Mouse (Mus musculus): ENCODE results near the gene Bcar3. TPM values are rescaled to one million over a fixed set of nuclear protein-coding genes. Genes with fewer than 3 reads are reported as not detected.
"Not testable (repeated sequence)": the region's sequence is repeated elsewhere in the genome, so short reads cannot be mapped to it uniquely, and the experiment has no call there.

Bcar3 gene
- polyA plus RNA-seq, 1 experiment from 2014 or later = 13.8 TPM

DNA sequence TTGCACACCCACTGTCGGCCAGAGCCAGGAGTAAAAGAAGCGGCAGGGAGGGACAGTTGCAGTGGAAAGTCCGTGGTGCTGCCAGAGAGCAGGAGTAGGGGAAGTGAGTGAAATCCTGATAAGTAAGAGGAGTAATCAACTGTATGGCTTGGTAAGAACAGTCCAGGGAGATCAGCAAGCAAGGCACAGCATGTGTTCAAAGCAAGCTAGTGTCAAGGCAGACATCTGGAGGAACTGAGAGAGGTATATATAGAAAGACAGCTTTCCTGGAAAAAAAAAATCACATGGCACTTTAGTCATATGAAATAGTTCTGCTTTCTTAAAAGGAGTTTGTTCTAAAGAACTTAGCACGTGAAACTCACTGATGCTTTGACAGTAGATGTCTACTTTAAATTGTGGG is 78.7 kb downstream of the Bcar3 start:
- Histone ChIP-seq H3K4me2 (no peak overlapping the region), H3K4me3 (replicated peaks) (no peak overlapping the region), H3K27me3 (no peaks in the 10 kb centered on the region), H3K36me3 (no peaks in the 10 kb centered on the region), H3K27ac (no peak overlapping the region), H3K9me3 (replicated peaks) (no peaks in the 10 kb centered on the region), H3K4me1 (peaks cover 18% of the 10 kb centered on the region), H3K9ac (no peak overlapping the region)
- WGBS = 72% methylated on average over 4 of the region's 4 CpGs
- no peak for ATAC-seq (replicated peaks; ENCODE audit: low FRiP score)

DNA sequence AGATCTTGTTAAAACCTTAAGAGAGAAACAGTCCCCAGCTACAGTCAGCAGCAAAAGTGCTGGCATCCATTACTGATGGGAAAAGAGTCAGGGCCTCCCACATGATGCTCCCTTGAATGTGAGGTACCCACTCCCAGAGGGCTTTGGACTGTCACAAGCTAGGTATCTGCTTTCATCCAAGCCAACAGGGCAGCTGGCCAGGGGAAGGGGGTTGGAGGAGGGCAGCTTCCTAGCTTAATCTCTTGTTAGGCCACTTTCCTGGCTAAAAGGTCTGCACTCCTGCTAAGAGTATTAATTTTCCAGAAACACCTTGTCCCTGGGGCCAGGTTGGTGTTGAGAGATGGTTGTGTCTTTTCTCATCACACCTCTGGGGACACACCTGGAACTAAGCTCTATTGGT is 82.1 kb downstream of the Bcar3 start:
- ATAC-seq (replicated peaks; ENCODE audit: low FRiP score) = 0 out of 2 replicates have a peak, but pooled peaks have one; percentile 23
- no peak overlapping the region for H3K9ac ChIP-seq
- no peak overlapping the region for H3K4me3 ChIP-seq (replicated peaks)
- peaks cover 18% of the 10 kb centered on the region for H3K4me1 ChIP-seq
- no peak overlapping the region for H3K4me2 ChIP-seq
- H3K27me3 ChIP-seq = no peaks in the 10 kb centered on the region
- no peak overlapping the region for H3K27ac ChIP-seq
- no peaks in the 10 kb centered on the region for H3K36me3 ChIP-seq
- H3K9me3 ChIP-seq (replicated peaks) = no peaks in the 10 kb centered on the region

DNA sequence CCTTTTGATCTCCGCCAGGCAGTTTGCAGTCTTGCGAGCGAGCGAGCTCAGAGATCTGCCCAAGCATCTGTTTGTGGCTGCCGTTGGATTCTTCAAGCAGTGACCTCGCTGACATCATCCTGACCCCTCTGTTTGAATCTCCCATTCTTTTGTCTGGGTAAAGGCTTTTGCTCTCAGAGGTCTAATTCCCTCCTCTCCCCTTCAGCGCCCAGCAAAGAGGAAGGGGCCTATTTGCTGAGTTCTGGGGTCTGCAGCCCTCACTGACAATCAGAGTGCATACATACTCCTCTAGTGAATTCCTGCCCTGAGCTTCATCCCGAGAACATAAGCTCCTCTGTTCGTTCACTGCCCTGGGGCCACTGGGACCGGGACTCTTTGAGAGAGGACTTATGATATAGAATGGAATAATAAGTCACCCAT is 82.5 kb downstream of the Bcar3 start:
- no peaks in the 10 kb centered on the region for H3K9me3 ChIP-seq (replicated peaks)
- H3K4me2 ChIP-seq = no peak overlapping the region
- H3K4me1 ChIP-seq = peaks cover 18% of the 10 kb centered on the region
- no peak for ATAC-seq (replicated peaks; ENCODE audit: low FRiP score)
- H3K27ac ChIP-seq = no peak overlapping the region
- H3K36me3 ChIP-seq = no peaks in the 10 kb centered on the region
- WGBS = 45% methylated on average over 10 of the region's 10 CpGs
- H3K27me3 ChIP-seq = no peaks in the 10 kb centered on the region
- H3K4me3 ChIP-seq (replicated peaks) = no peak overlapping the region
- H3K9ac ChIP-seq = no peak overlapping the region

DNA sequence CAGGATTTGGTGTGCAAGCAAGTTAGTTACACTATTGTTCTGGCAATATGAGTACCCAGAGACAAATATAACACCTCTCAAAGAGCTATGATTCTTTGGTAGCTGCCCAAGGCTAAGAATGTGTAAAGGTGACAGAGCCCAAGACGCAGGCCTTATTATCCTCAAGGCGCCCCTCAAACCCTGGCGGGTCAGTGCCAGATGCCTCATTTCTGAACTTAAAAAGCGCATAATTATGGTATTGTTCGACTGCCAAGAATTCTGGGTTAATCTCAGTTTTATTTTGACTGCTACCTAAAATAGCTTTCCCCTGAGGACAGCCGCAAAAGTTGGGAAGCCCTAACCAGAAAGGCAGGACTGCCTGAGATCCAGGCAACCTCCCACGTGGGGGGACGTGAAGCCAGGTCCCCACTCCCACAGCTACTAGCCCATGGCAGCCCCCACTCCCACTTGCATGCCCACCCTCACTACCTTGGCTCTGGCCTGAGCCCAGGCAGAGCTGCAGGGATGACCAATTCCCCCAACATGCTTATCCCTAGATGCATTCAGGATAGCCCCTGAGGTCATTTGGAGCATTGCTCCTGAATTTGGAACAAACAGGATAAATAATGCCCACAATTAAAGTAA is 83.0 kb downstream of the Bcar3 start:
- Histone ChIP-seq H3K27me3 (no peaks in the 10 kb centered on the region), H3K4me1 (peaks cover 18% of the 10 kb centered on the region), H3K4me2 (no peak overlapping the region), H3K27ac (no peak overlapping the region), H3K36me3 (no peaks in the 10 kb centered on the region), H3K9me3 (replicated peaks) (no peaks in the 10 kb centered on the region), H3K9ac (no peak overlapping the region), H3K4me3 (replicated peaks) (no peak overlapping the region)
- ATAC-seq (replicated peaks; ENCODE audit: low FRiP score) = no peak
- 56% methylated on average over 8 of the region's 8 CpGs for WGBS

DNA sequence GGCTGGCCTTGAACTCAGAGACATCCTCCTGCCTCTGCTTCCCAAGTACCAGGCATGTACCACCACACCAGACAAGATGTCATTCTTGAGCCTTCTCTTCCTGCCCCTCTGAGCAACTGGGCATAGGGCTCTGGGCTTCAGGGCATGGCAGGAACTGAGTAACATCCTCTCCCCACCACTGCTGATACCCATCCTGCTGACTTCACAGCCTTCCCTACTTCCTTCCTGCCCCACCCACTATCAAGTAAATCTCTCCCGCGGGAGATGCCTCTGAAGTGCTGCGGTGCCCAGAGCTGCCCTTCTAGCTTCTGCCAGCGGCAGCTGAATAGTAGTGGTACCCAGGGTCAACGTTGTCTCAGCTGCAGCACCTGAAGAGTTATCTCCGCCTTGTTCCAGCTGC is 84.7 kb downstream of the Bcar3 start:
- Histone ChIP-seq H3K9me3 (replicated peaks) (no peaks in the 10 kb centered on the region), H3K4me1 (peaks cover 18% of the 10 kb centered on the region), H3K4me3 (replicated peaks) (no peak overlapping the region), H3K27ac (no peak overlapping the region), H3K4me2 (no peak overlapping the region), H3K9ac (no peak overlapping the region), H3K36me3 (no peaks in the 10 kb centered on the region), H3K27me3 (no peaks in the 10 kb centered on the region)
- whole genome bisulfite sequencing = 68% methylated on average over 6 of the region's 6 CpGs
- no peak for ATAC-seq (replicated peaks; ENCODE audit: low FRiP score)

DNA sequence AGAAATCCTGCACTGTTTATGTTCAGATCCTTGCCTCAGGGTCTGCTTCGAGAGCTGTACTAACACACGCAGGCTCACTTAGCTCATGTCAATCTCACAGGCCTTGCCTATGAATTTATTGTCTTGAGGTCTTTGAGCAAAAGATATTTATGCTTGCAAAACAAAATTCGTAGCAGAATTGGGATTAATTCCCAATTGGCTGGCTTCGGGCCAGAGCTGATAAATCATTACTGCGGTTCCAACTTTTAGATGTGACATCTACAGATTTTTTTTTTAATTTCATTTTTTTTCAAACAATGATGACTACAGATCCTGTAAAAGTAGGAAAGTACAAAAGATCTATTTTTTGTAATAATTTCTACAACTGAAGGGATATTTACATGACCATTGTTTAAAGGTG is 86.8 kb downstream of the Bcar3 start:
- Histone ChIP-seq H3K4me1 (peaks cover 14% of the 10 kb centered on the region), H3K36me3 (no peaks in the 10 kb centered on the region), H3K4me3 (replicated peaks) (no peak overlapping the region), H3K27ac (no peak overlapping the region), H3K9me3 (replicated peaks) (no peaks in the 10 kb centered on the region), H3K4me2 (no peak overlapping the region), H3K27me3 (no peaks in the 10 kb centered on the region), H3K9ac (no peak overlapping the region)
- WGBS = 57% methylated on average over 5 of the region's 5 CpGs
- no peak for ATAC-seq (replicated peaks; ENCODE audit: low FRiP score)

DNA sequence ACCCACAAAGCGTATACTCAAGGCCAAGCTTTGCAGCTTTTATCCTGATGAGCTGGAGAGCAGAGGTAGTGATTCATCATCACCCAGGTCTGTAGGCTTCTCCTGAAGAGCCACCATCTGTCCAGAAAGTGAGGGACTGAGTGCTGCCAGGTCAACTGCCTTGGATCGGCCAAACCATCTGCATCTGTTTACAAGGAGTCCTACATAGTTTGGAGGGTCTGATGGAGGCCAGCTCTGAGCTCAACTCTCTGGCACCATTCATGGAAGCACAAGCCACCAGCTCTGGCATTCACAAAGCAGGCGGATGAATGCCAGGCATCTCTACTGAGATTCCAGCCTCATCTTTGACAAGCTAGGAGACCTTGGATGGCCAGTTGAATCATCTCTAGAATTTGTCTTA is 87.7 kb downstream of the Bcar3 start:
- H3K4me2 ChIP-seq = no peak overlapping the region
- H3K36me3 ChIP-seq = no peaks in the 10 kb centered on the region
- no peaks in the 10 kb centered on the region for H3K27me3 ChIP-seq
- ATAC-seq (replicated peaks; ENCODE audit: low FRiP score) = no peak
- 96% methylated on average over 3 of the region's 3 CpGs for WGBS
- peaks cover 6% of the 10 kb centered on the region for H3K4me1 ChIP-seq
- H3K9me3 ChIP-seq (replicated peaks) = no peaks in the 10 kb centered on the region
- no peak overlapping the region for H3K4me3 ChIP-seq (replicated peaks)
- H3K27ac ChIP-seq = no peak overlapping the region
- H3K9ac ChIP-seq = no peak overlapping the region

DNA sequence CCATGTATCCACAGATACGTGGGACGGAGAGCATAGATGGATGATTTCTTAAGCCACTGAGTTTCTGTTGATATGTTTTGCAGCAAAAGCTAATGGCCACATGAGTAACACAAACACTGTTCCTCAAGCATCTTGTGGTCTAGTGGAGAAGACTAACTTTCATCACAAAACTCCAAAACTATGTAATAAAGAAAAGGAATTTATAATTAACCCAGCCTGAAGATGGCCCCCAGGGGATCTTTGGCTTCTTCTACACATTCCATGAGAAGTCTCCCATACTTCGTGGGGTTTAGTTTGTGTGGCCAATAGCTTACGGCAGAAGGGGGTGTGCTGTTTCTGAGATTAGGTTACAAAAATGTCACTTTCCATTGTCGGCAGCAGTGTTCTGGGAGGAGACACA is 92.5 kb downstream of the Bcar3 start:
- Histone ChIP-seq H3K9me3 (replicated peaks) (no peaks in the 10 kb centered on the region), H3K27me3 (no peaks in the 10 kb centered on the region), H3K4me2 (no peak overlapping the region), H3K9ac (no peak overlapping the region), H3K4me1 (no peaks in the 10 kb centered on the region), H3K36me3 (no peaks in the 10 kb centered on the region), H3K4me3 (replicated peaks) (no peak overlapping the region), H3K27ac (no peak overlapping the region)
- ATAC-seq (replicated peaks; ENCODE audit: low FRiP score) = no peak
- 83% methylated on average over 5 of the region's 5 CpGs for WGBS

DNA sequence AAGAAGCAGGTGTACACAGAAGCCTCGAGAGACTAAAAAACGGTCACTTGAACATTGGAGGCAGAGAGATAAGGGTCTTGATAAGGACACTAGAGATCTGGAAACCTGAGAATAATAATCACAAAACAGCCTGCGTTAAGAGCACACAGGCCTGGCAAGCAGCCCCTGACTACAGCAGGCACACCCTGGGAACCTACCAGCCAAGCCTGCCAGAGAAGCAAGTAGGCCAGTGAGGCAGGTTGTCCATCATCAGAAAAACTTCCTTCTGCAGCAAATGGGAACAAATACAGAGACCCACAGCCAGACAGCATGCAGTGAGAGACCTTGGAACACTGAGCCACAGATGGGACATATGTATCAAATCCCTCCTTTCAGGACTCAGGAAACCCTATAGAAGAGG is 93.8 kb downstream of the Bcar3 start:
- Histone ChIP-seq H3K9ac (no peak overlapping the region), H3K4me1 (no peaks in the 10 kb centered on the region), H3K4me2 (no peak overlapping the region), H3K27ac (no peak overlapping the region), H3K36me3 (no peaks in the 10 kb centered on the region), H3K4me3 (replicated peaks) (no peak overlapping the region), H3K9me3 (replicated peaks) (no peaks in the 10 kb centered on the region), H3K27me3 (no peaks in the 10 kb centered on the region)
- no peak for ATAC-seq (replicated peaks; ENCODE audit: low FRiP score)
- 70% methylated on average over 3 of the region's 3 CpGs for WGBS

DNA sequence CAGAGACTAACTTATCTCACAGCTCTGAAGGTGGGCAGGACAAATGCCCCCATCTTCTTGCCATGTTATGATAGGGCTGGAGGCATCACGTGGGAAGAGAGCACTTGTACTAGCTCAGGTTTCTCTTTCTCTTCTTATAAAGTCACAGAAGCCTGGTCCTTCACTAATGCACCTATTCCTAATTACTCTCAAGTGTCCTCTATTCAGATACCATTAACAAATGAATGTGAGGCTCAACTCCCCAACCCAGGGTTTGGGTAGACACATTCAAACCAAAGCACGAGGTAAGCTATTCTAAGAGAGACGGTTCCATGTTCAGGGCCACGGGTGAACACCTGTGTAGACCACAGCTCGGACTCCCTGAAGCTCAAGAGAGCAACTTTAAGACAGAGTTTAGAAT is 96.0 kb downstream of the Bcar3 start:
- WGBS = 85% methylated on average over 5 of the region's 5 CpGs
- H3K9me3 ChIP-seq (replicated peaks) = no peaks in the 10 kb centered on the region
- no peak for ATAC-seq (replicated peaks; ENCODE audit: low FRiP score)

DNA sequence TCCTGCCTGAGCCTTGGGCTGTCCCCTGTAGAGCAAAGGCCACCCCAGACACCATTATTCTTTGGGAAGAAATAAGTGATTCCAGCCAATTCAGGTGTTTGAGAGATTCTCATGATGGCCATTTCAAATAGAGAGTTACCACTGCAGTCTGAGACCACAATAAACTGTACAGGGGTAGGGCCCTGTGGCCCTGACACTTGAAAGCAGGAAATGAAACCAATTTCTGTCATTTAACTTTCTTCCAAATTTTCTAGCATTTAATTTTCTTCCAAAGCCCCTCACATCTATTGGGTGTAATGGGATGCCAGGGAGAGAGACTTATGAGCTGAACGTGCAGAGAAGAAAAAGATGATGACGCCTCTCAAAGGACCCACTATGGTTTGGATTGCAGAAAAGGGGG is 97.2 kb downstream of the Bcar3 start:
- H3K27ac ChIP-seq = no peak overlapping the region
- peaks cover 7% of the 10 kb centered on the region; the same call in 1 of the 2 replicates for H3K4me1 ChIP-seq
- 86% methylated on average over 2 of the region's 2 CpGs for WGBS
- H3K9ac ChIP-seq = no peak overlapping the region
- no peak for ATAC-seq (replicated peaks; ENCODE audit: low FRiP score)
- no peaks in the 10 kb centered on the region for H3K36me3 ChIP-seq
- H3K4me2 ChIP-seq = no peak overlapping the region
- H3K27me3 ChIP-seq = no peaks in the 10 kb centered on the region
- no peaks in the 10 kb centered on the region for H3K9me3 ChIP-seq (replicated peaks)
- H3K4me3 ChIP-seq (replicated peaks) = no peak overlapping the region

More for the DNA sequence above, 96.0 kb downstream of the Bcar3 start:
- no peaks in the 10 kb centered on the region for H3K27me3 ChIP-seq
- no peak overlapping the region for H3K4me2 ChIP-seq
- peaks cover 7% of the 10 kb centered on the region; the same call in 1 of the 2 replicates for H3K4me1 ChIP-seq
- H3K4me3 ChIP-seq (replicated peaks) = no peak overlapping the region
- no peak overlapping the region for H3K9ac ChIP-seq
- H3K36me3 ChIP-seq = no peaks in the 10 kb centered on the region
- no peak overlapping the region for H3K27ac ChIP-seq

DNA sequence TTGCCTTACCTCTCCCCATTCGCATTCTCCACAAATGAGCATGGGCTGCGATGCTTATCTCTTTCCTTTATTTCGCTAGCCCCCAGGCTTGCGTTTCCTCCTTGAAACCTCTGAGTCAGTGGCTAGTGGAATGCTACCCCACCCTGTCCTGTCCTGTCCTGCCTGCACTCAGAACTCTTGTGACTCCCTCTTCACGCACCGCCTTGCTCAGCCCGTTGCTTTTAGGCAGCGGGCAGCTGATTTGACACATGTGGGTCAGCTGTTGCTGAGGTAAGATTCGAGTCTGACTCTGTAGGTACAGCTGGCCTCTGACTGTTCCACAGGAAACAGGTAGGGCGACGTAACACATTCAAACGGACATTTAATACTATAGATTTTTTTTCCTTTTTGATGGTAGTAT is 97.9 kb downstream of the Bcar3 start:
- Histone ChIP-seq H3K27me3 (no peaks in the 10 kb centered on the region), H3K4me1 (peaks cover 7% of the 10 kb centered on the region; the same call in 1 of the 2 replicates), H3K27ac (no peak overlapping the region), H3K4me2 (no peak overlapping the region), H3K4me3 (replicated peaks) (no peak overlapping the region), H3K9me3 (replicated peaks) (no peaks in the 10 kb centered on the region), H3K36me3 (no peaks in the 10 kb centered on the region), H3K9ac (no peak overlapping the region)
- whole genome bisulfite sequencing = 58% methylated on average over 12 of the region's 12 CpGs
- ATAC-seq (replicated peaks; ENCODE audit: low FRiP score) = peak; percentile 49; the same call in 1 of the 2 replicates

DNA sequence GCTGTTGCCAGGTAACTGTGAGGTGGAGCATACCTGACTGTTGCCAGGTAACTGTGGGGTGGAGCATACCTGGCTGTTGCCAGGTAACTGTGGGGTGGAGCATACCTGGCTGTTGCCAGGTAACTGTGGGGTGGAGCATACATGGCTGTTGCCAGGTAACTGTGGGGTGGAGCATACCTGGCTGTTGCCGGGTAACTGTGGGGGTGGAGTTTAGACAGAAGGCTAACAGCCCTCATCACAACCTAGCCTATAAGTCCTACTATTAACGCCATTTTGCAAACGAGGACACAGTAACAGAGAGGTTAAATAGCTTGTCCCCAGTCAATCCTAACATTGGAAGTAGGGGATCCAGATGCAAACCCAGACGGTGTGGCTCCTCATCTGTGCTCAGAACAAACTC is 99.5 kb downstream of the Bcar3 start:
- not testable (repeated sequence) for H3K4me1 ChIP-seq; ATAC-seq (replicated peaks; ENCODE audit: low FRiP score); H3K27ac ChIP-seq; H3K27me3 ChIP-seq; H3K36me3 ChIP-seq; H3K9me3 ChIP-seq (replicated peaks); H3K4me3 ChIP-seq (replicated peaks); H3K4me2 ChIP-seq; H3K9ac ChIP-seq
- 67% methylated on average over 4 of the region's 4 CpGs for WGBS

All from kidney, embryonic 15.5 days (tissue).